Mouse (Mus musculus) midbrain, embryonic 11.5 days (tissue): Measurements from ENCODE around the gene Sh2b3. TPM values are rescaled to one million over a fixed set of nuclear protein-coding genes. Genes with fewer than 3 reads are reported as not detected.

Experiments used
- ATAC-seq: fragments of 200-750 bp; cut with Nextera tagmentation; 2 replicates; pipeline ENCODE4 v1.8.0; 2017; ENCODE audit warnings: moderate TSS enrichment, moderate library complexity; ENCODE audit not compliant: low FRiP score
- DNase-seq: peaks from one replicate; pipeline ENCODE4 v3.0.0; 2015; ENCODE audit warnings: low spot score; ENCODE audit errors: missing footprints
- H3K27ac ChIP-seq: fragments of 300-500 bp; sonication (generic); 2 replicates; pipeline ENCODE4 v1.5.1; 2014; ENCODE audit warnings: low read depth, low read length
- H3K27me3 ChIP-seq: fragments of 300-500 bp; sonication (generic); 2 replicates; pipeline ENCODE4 v1.6.1; 2014; ENCODE audit warnings: mild to moderate bottlenecking, low read length, moderate library complexity, mixed read lengths; ENCODE audit not compliant: control insufficient read depth, insufficient read depth
- H3K36me3 ChIP-seq: fragments of 300-500 bp; sonication (generic); 2 replicates; pipeline ENCODE4 v1.6.1; 2014; ENCODE audit warnings: mild to moderate bottlenecking, low read length, moderate library complexity, mixed read lengths; ENCODE audit not compliant: control insufficient read depth, insufficient read depth
- H3K4me1 ChIP-seq: fragments of 300-500 bp; sonication (generic); 2 replicates; pipeline ENCODE4 v1.6.1; 2014; ENCODE audit warnings: low read length; ENCODE audit not compliant: control insufficient read depth, insufficient read depth
- H3K4me2 ChIP-seq: fragments of 300-500 bp; sonication (generic); 2 replicates; pipeline ENCODE4 v1.6.1; 2014; ENCODE audit warnings: mild to moderate bottlenecking, moderate library complexity
- H3K4me3 ChIP-seq: fragments of 300-500 bp; sonication (generic); 2 replicates; pipeline ENCODE4 v1.5.1; 2014; ENCODE audit warnings: low read depth, low read length
- H3K9ac ChIP-seq: fragments of 300-500 bp; sonication (generic); 2 replicates; pipeline ENCODE4 v1.6.1; 2014; ENCODE audit warnings: low read length
- H3K9me3 ChIP-seq: fragments of 300-500 bp; sonication (generic); 2 replicates; pipeline ENCODE4 v1.6.1; 2016; ENCODE audit warnings: low read length; ENCODE audit not compliant: control insufficient read depth
- WGBS: fragments of 180-500 bp; shearing (Covaris S2); extraction: QIAGEN DNeasy Blood & Tissue Kit; methylation state at CpG from one replicate; pipeline ENCODE4 v1.1.7; 2014; 5-methylcytosine and 5-hydroxymethylcytosine counted together
- polyA plus RNA-seq: library from polyadenylated mRNA; unstranded; fragments of >200 nt; fragmentation: Nextera tagmentation; extraction: Ambion mirVana; gene quantifications from 2 replicates; pipeline ENCODE4 v1.2.1, GENCODE M21; 2014

Gene Sh2b3
- polyA plus RNA-seq, 1 experiment from 2014 or later: 9.4 TPM

- no peak for DNase-seq
- 87% methylated on average over 6 of the region's 6 CpGs for WGBS
- Histone ChIP-seq H3K9me3 (no peaks in the 10 kb centered on the region), H3K4me2 (no peak overlapping the region), H3K36me3 (no peaks in the 10 kb centered on the region), H3K27me3 (peaks cover 29% of the 10 kb centered on the region), H3K27ac (no peak overlapping the region), H3K4me1 (peaks cover 22% of the 10 kb centered on the region), H3K9ac (no peak overlapping the region), H3K4me3 (no peak overlapping the region)
- ATAC-seq: no peak
Observed at GRCm38 (mm10) chr5:121831002-121831601, 6.3 kb downstream of the Sh2b3 start.

- H3K9me3 ChIP-seq: no peaks in the 10 kb centered on the region
- DNase-seq (peak; percentile 91), ATAC-seq (peak; percentile 50)
- no peak overlapping the region for H3K27ac ChIP-seq
- H3K4me3 ChIP-seq: peak overlapping the region; percentile 36
- peaks cover 27% of the 10 kb centered on the region for H3K27me3 ChIP-seq
- H3K36me3 ChIP-seq: no peaks in the 10 kb centered on the region
- peak overlapping the region; percentile 80 for H3K4me2 ChIP-seq
- peak overlapping the region; percentile 46 for H3K9ac ChIP-seq
- peaks cover 10% of the 10 kb centered on the region for H3K4me1 ChIP-seq
- 4% methylated on average over 78 of the region's 82 CpGs for WGBS
Observed at GRCm38 (mm10) chr5:121828491-121829432, 8.7 kb downstream of the Sh2b3 start.

GRCm38 (mm10) chr5:121827876-121828275, 9.6 kb downstream of the Sh2b3 start:
- peaks cover 27% of the 10 kb centered on the region for H3K27me3 ChIP-seq
- H3K4me3 ChIP-seq: no peak overlapping the region
- no peak overlapping the region for H3K4me2 ChIP-seq

GRCm38 (mm10) chr5:121825606-121826005, 11.8 kb downstream of the Sh2b3 start:
- WGBS: 87% methylated on average over 3 of the region's 3 CpGs

More at GRCm38 (mm10) chr5:121827876-121828275, 9.6 kb downstream of the Sh2b3 start:
- Histone ChIP-seq H3K9me3 (no peaks in the 10 kb centered on the region), H3K9ac (no peak overlapping the region), H3K4me1 (peaks cover 9% of the 10 kb centered on the region), H3K36me3 (no peaks in the 10 kb centered on the region), H3K27ac (no peak overlapping the region)
- ATAC-seq (no peak), DNase-seq (no peak)
- WGBS: 87% methylated on average over 4 of the region's 4 CpGs

GRCm38 (mm10) chr5:121824121-121824520, 13.3 kb downstream of the Sh2b3 start:
- Histone ChIP-seq H3K27me3 (peaks cover 17% of the 10 kb centered on the region), H3K9me3 (no peaks in the 10 kb centered on the region), H3K4me3 (no peak overlapping the region), H3K9ac (no peak overlapping the region), H3K36me3 (peaks cover 3% of the 10 kb centered on the region), H3K4me1 (peaks cover 8% of the 10 kb centered on the region), H3K4me2 (no peak overlapping the region), H3K27ac (no peak overlapping the region)
- ATAC-seq (no peak), DNase-seq (no peak)
- 70% methylated on average over 4 of the region's 4 CpGs for WGBS

More at GRCm38 (mm10) chr5:121825606-121826005, 11.8 kb downstream of the Sh2b3 start:
- DNase-seq: no peak
- H3K27ac ChIP-seq: no peak overlapping the region
- peaks cover 27% of the 10 kb centered on the region for H3K27me3 ChIP-seq
- no peaks in the 10 kb centered on the region for H3K36me3 ChIP-seq
- no peak overlapping the region for H3K4me2 ChIP-seq
- H3K9me3 ChIP-seq: no peaks in the 10 kb centered on the region
- H3K9ac ChIP-seq: no peak overlapping the region
- peaks cover 9% of the 10 kb centered on the region for H3K4me1 ChIP-seq
- no peak for ATAC-seq
- H3K4me3 ChIP-seq: no peak overlapping the region

GRCm38 (mm10) chr5:121823668-121824067, 13.8 kb downstream of the Sh2b3 start:
- Histone ChIP-seq H3K36me3 (peaks cover 4% of the 10 kb centered on the region), H3K27me3 (peaks cover 12% of the 10 kb centered on the region), H3K9ac (no peak overlapping the region), H3K27ac (no peak overlapping the region), H3K4me1 (peaks cover 5% of the 10 kb centered on the region), H3K4me2 (no peak overlapping the region), H3K4me3 (no peak overlapping the region), H3K9me3 (no peaks in the 10 kb centered on the region)
- ATAC-seq: no peak
- DNase-seq: no peak
- 100% methylated on average over 1 of the region's 1 CpGs for WGBS

- DNase-seq: no peak
- H3K36me3 ChIP-seq: peaks cover 11% of the 10 kb centered on the region
- H3K27ac ChIP-seq: no peak overlapping the region
Observed at GRCm38 (mm10) chr5:121822786-121823505, 14.5 kb downstream of the Sh2b3 start.

GRCm38 (mm10) chr5:121821552-121821951, 15.9 kb downstream of the Sh2b3 start:
- ATAC-seq: no peak
- WGBS: 85% methylated on average over 5 of the region's 5 CpGs
- H3K36me3 ChIP-seq: peaks cover 17% of the 10 kb centered on the region

More at GRCm38 (mm10) chr5:121822786-121823505, 14.5 kb downstream of the Sh2b3 start:
- Histone ChIP-seq H3K4me2 (no peak overlapping the region), H3K27me3 (peaks cover 5% of the 10 kb centered on the region; the same call in 1 of the 2 replicates), H3K4me1 (no peaks in the 10 kb centered on the region), H3K4me3 (no peak overlapping the region), H3K9ac (no peak overlapping the region), H3K9me3 (no peaks in the 10 kb centered on the region)
- no peak for ATAC-seq
- 91% methylated on average over 7 of the region's 7 CpGs for WGBS

More at GRCm38 (mm10) chr5:121821552-121821951, 15.9 kb downstream of the Sh2b3 start:
- H3K9me3 ChIP-seq: no peaks in the 10 kb centered on the region
- no peaks in the 10 kb centered on the region for H3K4me1 ChIP-seq
- H3K4me3 ChIP-seq: no peak overlapping the region
- no peak overlapping the region for H3K9ac ChIP-seq
- no peak overlapping the region for H3K27ac ChIP-seq
- no peaks in the 10 kb centered on the region for H3K27me3 ChIP-seq
- no peak for DNase-seq
- H3K4me2 ChIP-seq: no peak overlapping the region
